Mouse (Mus musculus): Measurements from ENCODE around the gene Ndufb5. TPM values are rescaled to one million over a fixed set of nuclear protein-coding genes. Genes with fewer than 3 reads are reported as not detected.
A peak's percentile ranks its signal among the peaks of the same experiment; 100 is the strongest.
"Not testable (repeated sequence)": the region's sequence is repeated elsewhere in the genome, so short reads cannot be mapped to it uniquely, and the experiment has no call there.

Gene Ndufb5
- polyA plus RNA-seq, 1 experiment from 2014 or later: 325 TPM

GRCm38 (mm10) chr3:32737172-32737655 lies 424 bp downstream of the Ndufb5 start, which contains the start of gene Mrpl47:
Gene Mrpl47 (minus strand): TSS chr3:32737605.
- Histone ChIP-seq H3K9me3 (no peaks in the 10 kb centered on the region), H3K4me2 (peak within 1 kb of the TSS; percentile 71), H3K4me3 (replicated peaks) (peak within 1 kb of the TSS; percentile 88), H3K36me3 (peaks cover 23% of the 10 kb centered on the region), H3K4me1 (replicated peaks) (peaks cover 16% of the 10 kb centered on the region), H3K27me3 (no peaks in the 10 kb centered on the region), H3K27ac (peak within 1 kb of the TSS; percentile 78), H3K9ac (replicated peaks) (peak within 1 kb of the TSS; percentile 79)
- peak; percentile 26; the same call in 1 of the 2 replicates for ATAC-seq (ENCODE audit: insufficient number of reproducible peaks, insufficient read depth, low FRiP score, low TSS enrichment, low read depth)
- under 1% methylated on average over 31 of the region's 31 CpGs for WGBS

DNA sequence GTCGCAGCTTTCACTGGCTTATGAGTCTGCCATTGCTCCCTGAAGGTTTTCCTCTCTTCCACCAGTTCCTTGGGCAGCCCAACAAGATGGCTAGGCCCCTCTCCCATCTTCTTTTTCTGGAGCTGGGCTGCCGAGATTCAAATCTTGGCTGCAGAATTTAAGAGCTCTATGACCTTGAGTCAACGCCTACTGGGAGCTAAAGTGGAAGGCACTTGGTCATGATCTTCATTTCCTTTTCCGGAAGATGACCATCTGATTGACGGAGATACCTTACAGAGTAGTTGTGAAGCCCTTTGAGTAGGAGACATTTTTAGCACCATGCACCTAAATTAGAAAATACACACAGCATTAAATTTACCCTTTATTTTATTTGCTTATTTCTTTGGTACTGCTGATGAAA lies 1.8 kb downstream of the Ndufb5 start:
- ATAC-seq (ENCODE audit: insufficient number of reproducible peaks, insufficient read depth, low FRiP score, low TSS enrichment, low read depth): no peak
- Histone ChIP-seq H3K4me3 (replicated peaks) (no peak overlapping the region), H3K9ac (replicated peaks) (no peak overlapping the region), H3K4me1 (replicated peaks) (peaks cover 16% of the 10 kb centered on the region), H3K4me2 (no peak overlapping the region; the same call in 1 of the 2 replicates), H3K27me3 (no peaks in the 10 kb centered on the region), H3K27ac (no peak overlapping the region), H3K9me3 (no peaks in the 10 kb centered on the region), H3K36me3 (peaks cover 12% of the 10 kb centered on the region)
- WGBS: 92% methylated on average over 5 of the region's 5 CpGs

GRCm38 (mm10) chr3:32742276-32742780 lies 5.5 kb downstream of the Ndufb5 start:
- Histone ChIP-seq H3K4me1 (replicated peaks) (peaks cover 9% of the 10 kb centered on the region), H3K9ac (replicated peaks) (no peak overlapping the region), H3K9me3 (no peaks in the 10 kb centered on the region; the same call in 1 of the 2 replicates), H3K27ac (no peak overlapping the region), H3K4me3 (replicated peaks) (no peak overlapping the region), H3K36me3 (peaks cover 39% of the 10 kb centered on the region), H3K27me3 (no peaks in the 10 kb centered on the region), H3K4me2 (no peak overlapping the region)
- no peak for ATAC-seq (ENCODE audit: insufficient number of reproducible peaks, insufficient read depth, low FRiP score, low TSS enrichment, low read depth)
- WGBS: 84% methylated on average over 2 of the region's 2 CpGs

GRCm38 (mm10) chr3:32745001-32745400 lies 8.2 kb downstream of the Ndufb5 start:
- Histone ChIP-seq H3K27ac (no peak overlapping the region), H3K9ac (replicated peaks) (no peak overlapping the region), H3K36me3 (peaks cover 60% of the 10 kb centered on the region), H3K4me1 (replicated peaks) (no peaks in the 10 kb centered on the region), H3K4me3 (replicated peaks) (no peak overlapping the region), H3K4me2 (no peak overlapping the region), H3K9me3 (no peaks in the 10 kb centered on the region; the same call in 1 of the 2 replicates), H3K27me3 (no peaks in the 10 kb centered on the region)
- WGBS: 95% methylated on average over 6 of the region's 6 CpGs
- ATAC-seq (ENCODE audit: insufficient number of reproducible peaks, insufficient read depth, low FRiP score, low TSS enrichment, low read depth): no peak

DNA sequence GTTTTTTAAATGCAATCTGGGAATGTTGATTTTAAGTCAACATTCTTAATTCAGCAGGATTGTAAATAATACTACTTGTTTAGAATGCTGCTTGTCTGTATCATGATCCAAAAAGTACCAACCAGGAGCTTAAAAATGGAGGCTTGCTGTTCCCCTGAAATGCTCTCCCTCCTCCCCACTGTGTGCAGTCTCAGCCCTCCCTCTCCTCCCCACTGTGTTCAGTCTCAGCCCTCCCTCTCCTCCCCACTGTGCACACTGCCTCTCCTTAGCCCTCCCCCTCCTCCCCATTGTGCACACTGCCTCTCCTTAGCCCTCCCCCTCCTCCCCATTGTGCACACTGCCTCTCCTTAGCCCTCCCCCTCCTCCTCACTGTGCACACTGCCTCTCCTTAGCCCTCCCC lies 8.6 kb downstream of the Ndufb5 start:
- not testable (repeated sequence) for H3K4me3 ChIP-seq (replicated peaks); H3K27me3 ChIP-seq; H3K4me2 ChIP-seq; H3K27ac ChIP-seq; H3K4me1 ChIP-seq (replicated peaks); H3K9ac ChIP-seq (replicated peaks); ATAC-seq (ENCODE audit: insufficient number of reproducible peaks, insufficient read depth, low FRiP score, low TSS enrichment, low read depth); H3K9me3 ChIP-seq
- H3K36me3 ChIP-seq: peaks cover 64% of the 10 kb centered on the region

- no peak for ATAC-seq (ENCODE audit: insufficient number of reproducible peaks, insufficient read depth, low FRiP score, low TSS enrichment, low read depth)
- 91% methylated on average over 9 of the region's 9 CpGs for WGBS
- H3K4me1 ChIP-seq (replicated peaks): no peaks in the 10 kb centered on the region
- no peaks in the 10 kb centered on the region; the same call in 1 of the 2 replicates for H3K9me3 ChIP-seq
- H3K36me3 ChIP-seq: peaks cover 86% of the 10 kb centered on the region
- no peaks in the 10 kb centered on the region for H3K27me3 ChIP-seq
- no peak overlapping the region for H3K4me2 ChIP-seq
- H3K4me3 ChIP-seq (replicated peaks): no peak overlapping the region
- H3K9ac ChIP-seq (replicated peaks): no peak overlapping the region
- H3K27ac ChIP-seq: no peak overlapping the region
Observed at GRCm38 (mm10) chr3:32748384-32748783, 11.6 kb downstream of the Ndufb5 start.

GRCm38 (mm10) chr3:32749820-32750579 lies 13.2 kb downstream of the Ndufb5 start:
- 93% methylated on average over 4 of the region's 4 CpGs for WGBS
- ATAC-seq (ENCODE audit: insufficient number of reproducible peaks, insufficient read depth, low FRiP score, low TSS enrichment, low read depth): no peak
- Histone ChIP-seq H3K27ac (no peak overlapping the region), H3K36me3 (peaks cover 90% of the 10 kb centered on the region), H3K4me2 (no peak overlapping the region), H3K9me3 (no peaks in the 10 kb centered on the region; the same call in 1 of the 2 replicates), H3K9ac (replicated peaks) (no peak overlapping the region), H3K4me1 (replicated peaks) (no peaks in the 10 kb centered on the region), H3K27me3 (no peaks in the 10 kb centered on the region), H3K4me3 (replicated peaks) (no peak overlapping the region)

GRCm38 (mm10) chr3:32754384-32754915 lies 17.7 kb downstream of the Ndufb5 start:
- no peak for ATAC-seq (ENCODE audit: insufficient number of reproducible peaks, insufficient read depth, low FRiP score, low TSS enrichment, low read depth)
- Histone ChIP-seq H3K36me3 (peaks cover 50% of the 10 kb centered on the region), H3K9ac (replicated peaks) (no peak overlapping the region), H3K27me3 (no peaks in the 10 kb centered on the region), H3K4me2 (no peak overlapping the region), H3K4me3 (replicated peaks) (no peak overlapping the region), H3K27ac (no peak overlapping the region), H3K9me3 (no peaks in the 10 kb centered on the region), H3K4me1 (replicated peaks) (no peaks in the 10 kb centered on the region)
- WGBS: 86% methylated on average over 3 of the region's 3 CpGs

- H3K4me3 ChIP-seq (replicated peaks): no peak overlapping the region
- H3K27me3 ChIP-seq: no peaks in the 10 kb centered on the region
- ATAC-seq (ENCODE audit: insufficient number of reproducible peaks, insufficient read depth, low FRiP score, low TSS enrichment, low read depth): no peak
- no peaks in the 10 kb centered on the region for H3K9me3 ChIP-seq
- no peak overlapping the region for H3K9ac ChIP-seq (replicated peaks)
- no peak overlapping the region for H3K4me2 ChIP-seq
- peaks cover 5% of the 10 kb centered on the region; the same call in 1 of the 2 replicates for H3K36me3 ChIP-seq
- no peaks in the 10 kb centered on the region for H3K4me1 ChIP-seq (replicated peaks)
- 72% methylated on average over 5 of the region's 5 CpGs for WGBS
- no peak overlapping the region for H3K27ac ChIP-seq
Observed at GRCm38 (mm10) chr3:32759212-32759611, 22.4 kb downstream of the Ndufb5 start.

DNA sequence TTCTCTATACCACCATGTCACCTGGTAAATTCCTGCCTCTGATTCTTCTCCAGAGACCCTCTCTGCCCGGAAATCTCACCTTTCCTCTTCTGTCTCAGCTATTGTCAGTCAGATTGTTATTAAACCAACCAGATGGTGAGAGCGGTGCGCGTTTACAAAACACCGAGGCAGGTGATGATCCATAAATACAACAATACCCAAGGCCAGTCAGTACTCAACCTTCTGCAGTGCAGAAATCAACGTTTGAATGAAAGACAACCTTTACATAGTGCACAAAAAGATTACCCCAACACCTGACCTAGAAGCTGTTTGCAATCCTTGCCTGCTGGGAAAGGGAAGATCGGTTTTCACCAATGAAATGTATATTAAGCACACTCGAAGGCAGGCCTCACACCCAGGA lies 26.2 kb downstream of the Ndufb5 start:
- Histone ChIP-seq H3K4me3 (replicated peaks) (no peak overlapping the region), H3K4me2 (no peak overlapping the region), H3K36me3 (no peaks in the 10 kb centered on the region), H3K27ac (no peak overlapping the region), H3K9ac (replicated peaks) (no peak overlapping the region), H3K4me1 (replicated peaks) (no peaks in the 10 kb centered on the region), H3K27me3 (no peaks in the 10 kb centered on the region), H3K9me3 (no peaks in the 10 kb centered on the region)
- WGBS: 63% methylated on average over 8 of the region's 8 CpGs
- no peak for ATAC-seq (ENCODE audit: insufficient number of reproducible peaks, insufficient read depth, low FRiP score, low TSS enrichment, low read depth)

- Histone ChIP-seq H3K27me3 (no peaks in the 10 kb centered on the region), H3K36me3 (no peaks in the 10 kb centered on the region), H3K27ac (no peak overlapping the region), H3K4me1 (replicated peaks) (no peaks in the 10 kb centered on the region), H3K9me3 (no peaks in the 10 kb centered on the region), H3K9ac (replicated peaks) (no peak overlapping the region), H3K4me3 (replicated peaks) (no peak overlapping the region), H3K4me2 (no peak overlapping the region)
- 41% methylated on average over 7 of the region's 7 CpGs for WGBS
- no peak for ATAC-seq (ENCODE audit: insufficient number of reproducible peaks, insufficient read depth, low FRiP score, low TSS enrichment, low read depth)
Observed at GRCm38 (mm10) chr3:32763902-32764301, 27.1 kb downstream of the Ndufb5 start.
